Mouse (Mus musculus): ENCODE measurements at regions not wholly inside any gene's neighbourhood (a gene's known extent, or its start where the extent isn't known, plus 50 kb on each side); places are given as distances from the start of the nearest gene placed in this dataset.

DNA sequence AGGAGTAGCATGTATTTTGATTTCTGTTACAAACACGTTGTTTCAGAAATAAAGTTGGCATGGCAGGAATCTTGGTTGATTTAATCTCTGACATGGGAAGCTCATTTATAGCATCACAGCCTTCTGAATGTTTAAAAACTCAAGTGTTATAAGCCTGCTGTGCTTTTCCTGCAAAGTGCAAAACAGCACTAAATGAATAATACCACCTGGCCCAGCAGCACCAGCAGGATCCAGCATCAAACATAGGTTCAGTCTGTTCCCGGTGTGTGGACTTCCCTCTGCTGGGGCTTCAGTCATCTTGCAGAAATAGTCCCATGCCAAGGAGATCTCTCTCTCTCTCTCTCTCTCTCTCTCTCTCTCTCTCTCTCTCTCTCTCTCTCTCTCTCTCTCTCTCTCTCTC, 154.7 kb upstream of the Tox3 start:
- DNase-seq (ENCODE audit: low read depth, low spot score), result no peak
- no peaks in the 10 kb centered on the region for H3K27me3 ChIP-seq (ENCODE audit: control insufficient read depth, insufficient read depth, low read length, poor library complexity, severe bottlenecking)
- H3K36me3 ChIP-seq (ENCODE audit: control insufficient read depth, insufficient read depth, low read length, poor library complexity, severe bottlenecking), result no peaks in the 10 kb centered on the region

DNA sequence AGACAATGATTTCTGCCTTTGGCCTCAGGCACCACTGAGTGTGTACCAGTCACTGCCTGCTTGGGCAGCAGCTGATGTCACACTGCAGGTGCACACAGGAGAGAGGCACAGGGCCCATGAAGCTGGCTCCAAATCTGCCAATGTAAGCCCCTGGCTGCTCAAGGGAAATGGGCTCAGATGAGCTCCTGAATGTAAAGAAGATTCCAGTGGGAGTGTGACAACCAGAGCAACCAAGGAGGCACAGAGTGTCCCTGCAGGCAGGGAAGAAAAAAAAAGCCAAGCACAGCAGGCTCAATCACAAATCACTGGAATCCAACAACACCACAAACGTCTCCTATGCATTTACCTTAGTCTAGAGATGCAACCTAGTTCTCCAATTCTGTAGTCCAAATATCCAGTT, 151.2 kb upstream of the Tox3 start:
- DNase-seq (ENCODE audit: low read depth, low spot score), result no peak
- Histone ChIP-seq H3K27me3 (ENCODE audit: control insufficient read depth, insufficient read depth, low read length, poor library complexity, severe bottlenecking) (no peaks in the 10 kb centered on the region), H3K36me3 (ENCODE audit: control insufficient read depth, insufficient read depth, low read length, poor library complexity, severe bottlenecking) (no peaks in the 10 kb centered on the region)

DNA sequence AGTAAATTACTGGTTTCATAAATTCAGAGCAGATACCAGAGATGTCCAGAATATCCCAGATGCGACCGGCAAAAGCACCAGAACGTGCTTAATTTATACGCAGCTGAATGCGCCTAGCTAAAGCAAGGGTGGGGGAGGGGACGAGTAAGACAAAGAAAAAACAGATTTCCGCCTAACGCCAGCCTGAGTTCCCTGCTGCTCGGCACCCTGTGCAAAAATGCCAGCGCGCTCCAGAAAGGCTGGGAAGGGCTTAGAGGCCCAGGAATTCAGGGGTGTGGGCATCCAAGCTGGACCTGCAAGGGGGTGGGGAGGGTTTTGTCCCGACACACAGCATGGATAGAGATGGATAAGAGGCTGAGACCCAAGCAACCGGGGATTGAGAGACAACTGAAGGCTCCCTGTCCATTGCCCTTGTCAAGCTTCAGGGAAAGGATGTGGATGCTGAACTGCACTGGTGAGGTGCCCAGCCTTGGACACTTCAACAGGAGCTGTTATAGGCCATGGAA, 148.6 kb upstream of the Tox3 start:
- no peaks in the 10 kb centered on the region for H3K36me3 ChIP-seq (ENCODE audit: control insufficient read depth, insufficient read depth, low read length, poor library complexity, severe bottlenecking)
- H3K27me3 ChIP-seq (ENCODE audit: control insufficient read depth, insufficient read depth, low read length, poor library complexity, severe bottlenecking), result no peaks in the 10 kb centered on the region
- DNase-seq (ENCODE audit: low read depth, low spot score), result no peak

DNA sequence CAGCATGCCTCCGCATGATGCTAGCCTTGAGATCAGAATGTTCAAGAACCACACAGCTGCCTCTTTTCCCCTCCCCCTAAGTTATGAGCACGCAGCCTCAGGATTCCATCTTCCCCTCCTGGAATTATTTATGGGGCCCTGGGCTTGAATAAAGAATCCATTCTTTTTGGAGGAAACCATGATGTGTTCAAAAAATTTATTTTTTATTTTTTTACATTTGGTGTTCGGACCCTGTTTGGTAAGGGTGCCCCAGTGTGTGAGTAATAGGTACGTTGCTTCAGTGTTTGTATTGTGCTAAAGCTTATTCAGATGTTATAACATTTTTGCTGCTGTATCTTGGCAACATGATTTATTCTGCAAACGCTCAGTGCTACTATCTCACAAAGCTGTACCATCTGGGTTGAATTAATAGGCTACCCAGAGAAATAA, 147.8 kb upstream of the Tox3 start:
- Histone ChIP-seq H3K36me3 (ENCODE audit: control insufficient read depth, insufficient read depth, low read length, poor library complexity, severe bottlenecking) (no peaks in the 10 kb centered on the region), H3K27me3 (ENCODE audit: control insufficient read depth, insufficient read depth, low read length, poor library complexity, severe bottlenecking) (no peaks in the 10 kb centered on the region)
- DNase-seq (ENCODE audit: low read depth, low spot score), result no peak

DNA sequence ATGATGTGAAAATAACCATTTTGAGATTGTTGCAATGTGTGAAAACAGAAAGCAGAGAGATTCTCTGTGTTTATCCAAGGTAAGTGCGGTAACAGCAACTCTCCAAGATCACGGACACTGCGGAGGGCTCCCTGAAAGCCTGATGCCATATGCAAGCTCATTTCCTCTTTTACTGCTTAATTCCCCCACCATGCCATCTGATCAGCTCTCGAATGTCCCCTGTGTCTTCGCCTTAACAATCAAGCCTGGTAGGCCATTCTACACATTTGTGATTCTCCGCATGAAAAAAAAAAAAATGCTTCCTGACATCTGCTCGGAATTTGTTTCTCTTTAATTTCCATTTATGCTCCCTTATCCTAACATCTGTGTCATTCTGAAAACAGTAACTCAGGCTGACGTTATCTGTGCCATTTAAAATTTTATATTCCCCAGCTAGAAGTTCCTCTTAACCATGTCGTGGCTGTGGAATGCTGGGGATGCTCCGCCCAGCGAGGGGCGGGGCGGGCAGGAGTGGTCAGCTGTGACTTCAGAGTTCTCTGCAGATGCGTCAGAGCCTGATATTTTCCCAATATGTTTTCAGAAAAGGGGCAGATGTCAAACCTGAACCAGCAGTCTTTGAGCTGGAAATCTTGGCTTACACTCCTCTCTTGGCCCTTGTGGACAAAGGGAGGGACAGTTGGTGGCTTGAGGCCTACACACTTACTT, 144.5 kb upstream of the Tox3 start:
- no peak for DNase-seq (ENCODE audit: low read depth, low spot score)
- no peaks in the 10 kb centered on the region for H3K27me3 ChIP-seq (ENCODE audit: control insufficient read depth, insufficient read depth, low read length, poor library complexity, severe bottlenecking)
- no peaks in the 10 kb centered on the region for H3K36me3 ChIP-seq (ENCODE audit: control insufficient read depth, insufficient read depth, low read length, poor library complexity, severe bottlenecking)

DNA sequence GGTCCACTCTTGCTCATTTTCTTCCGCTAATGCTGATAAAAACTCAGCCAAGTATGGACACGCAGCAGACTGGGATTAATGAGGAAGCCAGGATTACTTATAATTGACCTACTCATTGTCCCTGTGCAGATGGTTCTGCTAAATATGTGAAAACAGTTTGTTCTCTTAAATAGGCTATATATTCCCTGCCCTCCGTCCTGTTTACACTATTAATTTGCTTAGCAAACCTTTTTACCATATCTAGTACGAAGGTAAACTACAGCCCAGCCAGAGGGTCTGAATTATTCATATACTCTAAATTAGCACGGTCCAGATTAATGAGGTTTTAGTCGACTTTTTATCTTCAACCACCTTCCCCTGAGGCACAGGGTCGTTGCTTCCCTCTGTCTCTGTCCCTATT, 143.5 kb upstream of the Tox3 start:
- H3K27me3 ChIP-seq (ENCODE audit: control insufficient read depth, insufficient read depth, low read length, poor library complexity, severe bottlenecking), result no peaks in the 10 kb centered on the region
- no peaks in the 10 kb centered on the region for H3K36me3 ChIP-seq (ENCODE audit: control insufficient read depth, insufficient read depth, low read length, poor library complexity, severe bottlenecking)
- DNase-seq (ENCODE audit: low read depth, low spot score), result no peak

DNA sequence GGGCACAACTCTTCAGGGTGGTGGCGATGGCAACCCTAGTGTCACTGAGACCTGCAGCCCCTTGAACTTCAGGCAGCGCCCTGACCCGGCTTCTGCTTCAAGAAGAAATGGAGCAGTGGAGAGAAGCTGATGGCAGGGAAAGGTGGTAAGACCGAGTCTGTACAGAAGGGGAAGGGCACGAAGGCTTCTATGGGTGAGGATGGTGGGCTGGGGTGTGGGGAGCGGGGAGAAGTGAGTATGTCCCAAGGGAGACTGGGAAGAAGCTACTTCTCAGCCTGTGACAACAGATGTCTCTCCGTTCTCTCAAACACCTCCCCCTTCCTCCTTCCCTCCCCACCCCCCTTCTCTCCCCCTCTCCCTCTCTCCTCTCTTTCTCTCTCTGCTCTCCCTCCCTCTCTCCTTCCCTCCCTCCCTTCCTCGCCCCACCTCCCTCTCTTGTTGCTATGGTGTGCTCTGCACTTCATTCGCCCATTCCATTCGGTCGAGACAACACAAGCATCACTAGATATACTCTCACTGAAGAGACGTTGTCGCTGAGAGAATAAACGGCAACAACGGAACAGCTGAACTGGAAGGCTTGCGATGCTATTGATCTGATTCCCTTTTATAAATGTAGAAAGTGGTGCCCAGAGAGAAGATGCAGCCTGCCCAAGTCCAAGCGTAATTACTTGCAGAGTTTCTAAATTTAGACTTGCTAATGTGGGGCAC, 142.7 kb upstream of the Tox3 start:
- H3K36me3 ChIP-seq (ENCODE audit: control insufficient read depth, insufficient read depth, low read length, poor library complexity, severe bottlenecking), result no peaks in the 10 kb centered on the region
- no peaks in the 10 kb centered on the region for H3K27me3 ChIP-seq (ENCODE audit: control insufficient read depth, insufficient read depth, low read length, poor library complexity, severe bottlenecking)
- no peak for DNase-seq (ENCODE audit: low read depth, low spot score)

DNA sequence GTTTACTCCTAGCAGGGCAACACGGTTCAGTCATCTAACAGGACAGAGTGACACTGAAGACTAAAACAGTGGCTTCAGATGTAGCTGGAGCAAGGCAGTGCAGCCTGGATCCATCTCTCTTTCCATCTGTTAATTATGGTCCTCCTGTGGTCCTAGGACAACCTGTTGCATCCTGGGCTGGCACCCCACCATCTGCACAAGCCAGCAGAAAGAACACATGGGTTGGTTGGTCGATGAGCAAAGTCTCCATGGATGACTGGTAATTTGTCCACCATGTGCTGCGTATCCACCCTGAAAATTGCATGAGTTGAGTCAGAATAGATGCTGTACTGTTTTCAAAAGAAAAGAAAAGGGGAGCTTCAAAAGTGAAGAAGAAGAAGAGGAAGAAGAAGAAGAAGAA, 138.4 kb upstream of the Tox3 start:
- Histone ChIP-seq H3K36me3 (ENCODE audit: control insufficient read depth, insufficient read depth, low read length, poor library complexity, severe bottlenecking) (no peaks in the 10 kb centered on the region), H3K27me3 (ENCODE audit: control insufficient read depth, insufficient read depth, low read length, poor library complexity, severe bottlenecking) (no peaks in the 10 kb centered on the region)
- no peak for DNase-seq (ENCODE audit: low read depth, low spot score)

DNA sequence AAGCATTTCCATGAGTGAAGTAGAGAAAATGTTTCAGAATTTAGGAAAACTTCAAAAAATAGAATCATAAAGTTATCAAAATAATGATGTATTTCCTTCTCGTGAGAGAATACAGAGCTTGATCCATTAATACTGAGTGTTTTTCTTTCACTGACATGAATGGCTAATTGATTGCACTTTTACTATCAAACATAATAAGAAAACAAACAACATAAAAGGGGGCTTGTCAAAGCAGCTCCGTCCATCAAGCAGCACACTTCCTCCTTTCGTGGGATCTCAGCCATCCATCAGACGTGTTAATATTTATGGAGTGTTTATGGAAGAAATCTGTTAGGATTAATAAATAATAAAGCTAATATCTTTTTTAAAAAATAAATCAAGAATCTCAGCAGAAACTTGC, 130.0 kb upstream of the Tox3 start:
- no peaks in the 10 kb centered on the region for H3K27me3 ChIP-seq (ENCODE audit: control insufficient read depth, insufficient read depth, low read length, poor library complexity, severe bottlenecking)
- no peak for DNase-seq (ENCODE audit: low read depth, low spot score)
- H3K36me3 ChIP-seq (ENCODE audit: control insufficient read depth, insufficient read depth, low read length, poor library complexity, severe bottlenecking), result no peaks in the 10 kb centered on the region

DNA sequence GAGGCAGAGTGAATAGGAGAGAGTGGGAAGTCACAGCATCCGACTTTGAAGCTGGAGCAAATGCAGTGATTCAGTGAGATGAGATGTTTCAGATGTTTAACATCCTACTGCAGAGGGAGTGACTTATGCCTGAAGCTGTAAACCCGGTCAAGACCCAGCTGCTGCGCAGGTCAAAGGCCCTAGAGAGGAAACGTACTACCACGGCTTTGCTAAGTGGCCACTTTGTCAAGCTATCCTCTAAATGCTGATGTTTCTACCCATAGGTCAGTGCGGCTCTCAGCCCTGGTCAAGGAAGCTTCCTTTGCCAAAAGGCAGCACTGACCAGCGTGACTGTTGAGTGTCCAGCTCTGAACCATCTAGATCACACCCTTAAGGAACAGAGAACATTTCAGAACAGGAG, 125.9 kb upstream of the Tox3 start:
- Histone ChIP-seq H3K27me3 (ENCODE audit: control insufficient read depth, insufficient read depth, low read length, poor library complexity, severe bottlenecking) (no peaks in the 10 kb centered on the region), H3K36me3 (ENCODE audit: control insufficient read depth, insufficient read depth, low read length, poor library complexity, severe bottlenecking) (no peaks in the 10 kb centered on the region)
- no peak for DNase-seq (ENCODE audit: low read depth, low spot score)

DNA sequence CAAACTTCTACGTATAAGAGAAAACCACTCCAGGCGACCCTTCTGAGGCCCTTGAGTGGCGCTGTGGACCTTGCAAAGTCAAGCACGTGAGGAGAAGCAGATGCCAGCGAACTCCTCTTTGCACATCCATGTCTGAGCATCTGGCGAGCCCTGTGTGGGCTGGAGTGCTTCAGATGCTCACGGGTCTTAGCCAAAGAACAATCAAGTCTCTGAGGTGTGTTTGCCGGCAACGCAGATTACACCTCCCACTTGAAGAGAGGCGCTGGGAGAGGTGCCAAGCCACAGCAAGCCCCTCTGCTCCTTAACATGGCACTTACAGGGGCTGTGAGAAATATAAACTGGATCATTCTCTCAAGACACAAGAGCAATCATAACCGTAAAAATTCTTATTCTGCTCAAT, 122.7 kb upstream of the Tox3 start:
- no peak for DNase-seq (ENCODE audit: low read depth, low spot score)
- H3K36me3 ChIP-seq (ENCODE audit: control insufficient read depth, insufficient read depth, low read length, poor library complexity, severe bottlenecking), result no peaks in the 10 kb centered on the region
- no peaks in the 10 kb centered on the region for H3K27me3 ChIP-seq (ENCODE audit: control insufficient read depth, insufficient read depth, low read length, poor library complexity, severe bottlenecking)

DNA sequence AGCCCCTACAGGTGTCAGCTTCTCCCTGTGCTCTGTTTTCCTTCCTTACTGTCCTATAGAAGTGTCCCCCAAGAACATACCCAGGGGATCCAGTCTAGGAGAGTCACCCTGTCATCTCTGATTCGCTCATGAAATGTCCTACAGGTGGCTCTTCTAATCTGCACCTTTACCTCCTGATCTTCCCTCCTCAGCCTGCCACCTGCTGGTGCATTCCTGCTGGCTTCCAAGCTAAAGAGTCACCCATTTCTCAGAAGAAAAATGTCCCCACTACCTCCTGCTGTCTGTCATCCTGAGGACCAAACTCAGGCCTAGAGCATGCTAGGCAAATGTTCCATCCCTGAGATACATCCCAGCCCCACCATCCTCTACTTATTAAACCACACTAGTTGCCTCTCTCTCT, 115.6 kb upstream of the Tox3 start:
- no peak for DNase-seq (ENCODE audit: low read depth, low spot score)
- H3K36me3 ChIP-seq (ENCODE audit: control insufficient read depth, insufficient read depth, low read length, poor library complexity, severe bottlenecking), result no peaks in the 10 kb centered on the region
- H3K27me3 ChIP-seq (ENCODE audit: control insufficient read depth, insufficient read depth, low read length, poor library complexity, severe bottlenecking), result no peaks in the 10 kb centered on the region

DNA sequence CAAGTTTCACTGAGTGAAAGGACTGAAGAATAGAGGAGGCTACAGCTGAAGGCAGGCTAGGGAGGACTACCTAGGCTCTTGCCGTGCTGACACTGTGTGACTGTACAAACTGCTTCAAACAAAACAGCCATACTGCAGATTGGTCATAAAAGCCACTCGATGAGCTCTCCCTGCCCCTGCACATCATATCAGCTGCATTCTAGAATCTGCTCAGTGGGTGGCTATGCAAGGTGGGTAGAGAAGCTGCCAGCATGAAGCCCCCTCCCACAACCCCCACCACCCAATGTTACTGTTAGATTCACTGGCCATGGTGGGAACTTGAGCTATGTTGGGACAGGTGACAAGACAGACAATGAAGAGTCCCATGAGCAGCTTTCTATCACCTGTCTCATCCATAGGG, 107.2 kb upstream of the Tox3 start:
- no peaks in the 10 kb centered on the region for H3K27me3 ChIP-seq (ENCODE audit: control insufficient read depth, insufficient read depth, low read length, poor library complexity, severe bottlenecking)

DNA sequence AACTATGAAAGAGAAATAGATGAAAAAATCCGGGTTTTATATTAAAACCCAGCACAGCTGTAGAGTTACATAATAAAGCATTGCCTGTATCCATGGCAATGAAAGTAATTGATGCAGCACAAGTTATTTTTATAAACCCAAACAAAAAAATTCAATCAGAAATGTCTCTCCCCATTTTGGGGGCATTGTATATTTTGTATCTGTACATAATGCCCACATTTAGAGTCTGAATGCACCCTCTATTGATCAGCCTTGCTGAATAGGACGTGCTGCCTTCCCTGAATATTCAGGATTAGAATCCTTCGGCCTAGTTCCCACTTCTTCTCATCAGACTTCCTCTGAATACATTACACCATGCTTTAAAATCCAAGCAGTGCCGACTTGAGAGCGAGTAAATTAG, 106.0 kb upstream of the Tox3 start:
- DNase-seq (ENCODE audit: low read depth, low spot score), result no peak
- Histone ChIP-seq H3K36me3 (ENCODE audit: control insufficient read depth, insufficient read depth, low read length, poor library complexity, severe bottlenecking) (no peaks in the 10 kb centered on the region), H3K27me3 (ENCODE audit: control insufficient read depth, insufficient read depth, low read length, poor library complexity, severe bottlenecking) (no peaks in the 10 kb centered on the region)

More for the DNA sequence above, 107.2 kb upstream of the Tox3 start:
- no peaks in the 10 kb centered on the region for H3K36me3 ChIP-seq (ENCODE audit: control insufficient read depth, insufficient read depth, low read length, poor library complexity, severe bottlenecking)
- no peak for DNase-seq (ENCODE audit: low read depth, low spot score)

DNA sequence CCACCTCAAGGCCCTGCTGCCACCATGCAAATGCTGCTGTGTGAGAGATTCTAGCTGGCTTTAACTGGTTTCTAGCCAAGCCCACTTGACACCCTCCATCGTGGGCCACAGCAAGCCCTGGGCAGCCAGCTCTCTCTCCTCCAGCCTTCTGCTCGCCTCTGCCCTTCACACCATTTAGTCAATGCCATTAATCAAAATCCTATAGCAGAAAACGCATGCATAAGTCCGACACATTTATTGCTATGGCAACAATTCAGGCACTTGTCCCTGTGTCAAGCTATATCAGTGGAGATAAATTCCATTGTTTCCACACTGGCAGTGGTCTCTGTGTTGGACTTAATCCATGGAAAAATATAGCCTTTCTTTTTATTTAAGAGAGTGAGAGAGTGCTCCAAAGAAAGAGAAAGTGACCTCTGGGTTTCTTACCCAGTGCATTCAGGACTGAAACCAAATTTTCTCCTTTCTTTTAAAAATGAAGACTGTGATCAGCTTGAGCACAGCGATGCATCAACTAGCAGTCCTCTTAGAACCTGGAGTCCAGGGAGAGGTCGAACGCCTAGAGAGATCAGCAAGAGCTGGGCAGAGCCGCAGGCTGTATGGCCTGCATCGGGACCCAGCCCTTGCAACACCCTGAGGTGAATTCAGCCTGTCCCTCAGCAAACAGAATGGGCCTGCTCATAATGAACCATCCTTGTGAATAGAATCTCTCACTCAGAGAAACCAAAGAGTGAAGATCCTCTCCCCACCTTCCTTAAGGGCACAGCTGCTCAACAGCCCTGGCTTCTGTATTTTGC, 93.1 kb upstream of the Tox3 start:
- DNase-seq (ENCODE audit: low read depth, low spot score), result no peak
- Histone ChIP-seq H3K36me3 (ENCODE audit: control insufficient read depth, insufficient read depth, low read length, poor library complexity, severe bottlenecking) (no peaks in the 10 kb centered on the region), H3K27me3 (ENCODE audit: control insufficient read depth, insufficient read depth, low read length, poor library complexity, severe bottlenecking) (no peaks in the 10 kb centered on the region)
